Mouse (Mus musculus) intestine, embryonic 15.5 days (tissue): ENCODE measurements around the gene Nup153. TPM values are rescaled to one million over a fixed set of nuclear protein-coding genes. Genes with fewer than 3 reads are reported as not detected.

Experiments
- ATAC-seq: fragments of 200-750 bp; cut with Nextera tagmentation; 2 replicates; pipeline ENCODE4 v1.8.0; 2017; ENCODE audit warnings: moderate TSS enrichment, moderate library complexity
- H3K27ac ChIP-seq: fragments of 300-500 bp; sonication (generic); 2 replicates; pipeline ENCODE4 v1.5.1; 2015; ENCODE audit warnings: mild to moderate bottlenecking, inconsistent platforms
- H3K27me3 ChIP-seq: fragments of 300-500 bp; sonication (generic); replicated peaks from 2 replicates; pipeline ENCODE4 v1.6.1; 2015; ENCODE audit warnings: inconsistent platforms
- H3K36me3 ChIP-seq: fragments of 300-500 bp; sonication (generic); 2 replicates; pipeline ENCODE4 v1.6.1; 2015; ENCODE audit warnings: inconsistent platforms
- H3K4me1 ChIP-seq: fragments of 300-500 bp; sonication (generic); replicated peaks from 2 replicates; pipeline ENCODE4 v1.6.1; 2015; ENCODE audit warnings: inconsistent platforms
- H3K4me2 ChIP-seq: fragments of 300-500 bp; sonication (generic); replicated peaks from 2 replicates; pipeline ENCODE4 v1.6.1; 2015; ENCODE audit warnings: mild to moderate bottlenecking, inconsistent platforms
- H3K4me3 ChIP-seq: fragments of 300-500 bp; sonication (generic); replicated peaks from 2 replicates; pipeline ENCODE4 v1.5.1; 2015; ENCODE audit warnings: inconsistent platforms
- H3K9ac ChIP-seq: fragments of 300-500 bp; sonication (generic); 2 replicates; pipeline ENCODE4 v1.6.1; 2015; ENCODE audit warnings: inconsistent platforms
- H3K9me3 ChIP-seq: fragments of 300-500 bp; sonication (generic); 2 replicates; pipeline ENCODE4 v1.6.1; 2016; ENCODE audit warnings: inconsistent platforms
- WGBS: fragments of 180-500 bp; shearing (Covaris S2); methylation state at CpG from one replicate; pipeline ENCODE4 v1.1.7; 2015; 5-methylcytosine and 5-hydroxymethylcytosine counted together
- polyA plus RNA-seq: library from polyadenylated mRNA; unstranded; fragments of >200 nt; fragmentation: Nextera tagmentation; extraction: Ambion mirVana; gene quantifications from 2 replicates; pipeline ENCODE4 v1.2.1, GENCODE M21; 2015

The Nup153 gene
- polyA plus RNA-seq, 1 experiment from 2014 or later, result 21.4 TPM

GRCm38 (mm10) chr13:46654566-46654965 lies 73.2 kb downstream of the Nup153 start:
- Histone ChIP-seq H3K27ac (no peak overlapping the region), H3K4me1 (no peaks in the 10 kb centered on the region), H3K9ac (no peak overlapping the region), H3K27me3 (no peaks in the 10 kb centered on the region), H3K4me3 (no peak overlapping the region), H3K9me3 (no peaks in the 10 kb centered on the region), H3K4me2 (no peak overlapping the region), H3K36me3 (no peaks in the 10 kb centered on the region)
- 87% methylated on average over 5 of the region's 5 CpGs for WGBS
- no peak for ATAC-seq

GRCm38 (mm10) chr13:46653671-46654070 lies 74.1 kb downstream of the Nup153 start:
- no peaks in the 10 kb centered on the region for H3K9me3 ChIP-seq
- no peaks in the 10 kb centered on the region for H3K4me1 ChIP-seq
- H3K36me3 ChIP-seq, result no peaks in the 10 kb centered on the region
- no peaks in the 10 kb centered on the region for H3K27me3 ChIP-seq
- 62% methylated on average over 4 of the region's 4 CpGs for WGBS
- no peak overlapping the region for H3K9ac ChIP-seq
- H3K4me2 ChIP-seq, result no peak overlapping the region
- no peak for ATAC-seq
- H3K4me3 ChIP-seq, result no peak overlapping the region
- no peak overlapping the region for H3K27ac ChIP-seq

GRCm38 (mm10) chr13:46652671-46653070 lies 75.1 kb downstream of the Nup153 start:
- no peak overlapping the region for H3K27ac ChIP-seq
- no peaks in the 10 kb centered on the region for H3K36me3 ChIP-seq
- H3K4me1 ChIP-seq, result no peaks in the 10 kb centered on the region
- ATAC-seq, result no peak
- H3K4me2 ChIP-seq, result no peak overlapping the region
- H3K4me3 ChIP-seq, result no peak overlapping the region
- 78% methylated on average over 7 of the region's 7 CpGs for WGBS
- H3K9ac ChIP-seq, result no peak overlapping the region
- H3K9me3 ChIP-seq, result no peaks in the 10 kb centered on the region
- H3K27me3 ChIP-seq, result no peaks in the 10 kb centered on the region

GRCm38 (mm10) chr13:46651853-46652252 lies 75.9 kb downstream of the Nup153 start:
- H3K36me3 ChIP-seq, result no peaks in the 10 kb centered on the region
- no peak overlapping the region for H3K4me3 ChIP-seq
- H3K27me3 ChIP-seq, result no peaks in the 10 kb centered on the region
- ATAC-seq, result no peak
- no peak overlapping the region for H3K9ac ChIP-seq
- H3K4me1 ChIP-seq, result no peaks in the 10 kb centered on the region
- no peak overlapping the region for H3K27ac ChIP-seq
- H3K4me2 ChIP-seq, result no peak overlapping the region
- WGBS, result 81% methylated on average over 7 of the region's 7 CpGs
- H3K9me3 ChIP-seq, result no peaks in the 10 kb centered on the region

- ATAC-seq, result no peak
- Histone ChIP-seq H3K9me3 (no peaks in the 10 kb centered on the region), H3K4me3 (no peak overlapping the region), H3K9ac (no peak overlapping the region), H3K27ac (no peak overlapping the region), H3K4me1 (no peaks in the 10 kb centered on the region), H3K36me3 (no peaks in the 10 kb centered on the region), H3K27me3 (no peaks in the 10 kb centered on the region), H3K4me2 (no peak overlapping the region)
- WGBS, result 87% methylated on average over 6 of the region's 6 CpGs
Observed at GRCm38 (mm10) chr13:46645476-46645875, 82.3 kb downstream of the Nup153 start.

- WGBS, result 88% methylated on average over 6 of the region's 6 CpGs
Observed at GRCm38 (mm10) chr13:46644175-46644574, 83.6 kb downstream of the Nup153 start.

GRCm38 (mm10) chr13:46642318-46642717 lies 85.4 kb downstream of the Nup153 start:
- Histone ChIP-seq H3K27ac (no peak overlapping the region), H3K4me2 (no peak overlapping the region), H3K4me3 (no peak overlapping the region), H3K9ac (no peak overlapping the region), H3K27me3 (no peaks in the 10 kb centered on the region), H3K9me3 (no peaks in the 10 kb centered on the region), H3K4me1 (no peaks in the 10 kb centered on the region), H3K36me3 (no peaks in the 10 kb centered on the region)
- no peak for ATAC-seq
- 90% methylated on average over 4 of the region's 4 CpGs for WGBS

More at GRCm38 (mm10) chr13:46644175-46644574, 83.6 kb downstream of the Nup153 start:
- Histone ChIP-seq H3K4me1 (no peaks in the 10 kb centered on the region), H3K27ac (no peak overlapping the region), H3K36me3 (no peaks in the 10 kb centered on the region), H3K9ac (no peak overlapping the region), H3K27me3 (no peaks in the 10 kb centered on the region), H3K4me2 (no peak overlapping the region), H3K9me3 (no peaks in the 10 kb centered on the region), H3K4me3 (no peak overlapping the region)
- ATAC-seq, result no peak

GRCm38 (mm10) chr13:46640608-46641468 lies 86.9 kb downstream of the Nup153 start:
- no peaks in the 10 kb centered on the region for H3K9me3 ChIP-seq
- H3K27me3 ChIP-seq, result no peaks in the 10 kb centered on the region
- no peak overlapping the region for H3K27ac ChIP-seq
- no peak for ATAC-seq
- 85% methylated on average over 10 of the region's 10 CpGs for WGBS
- no peaks in the 10 kb centered on the region for H3K36me3 ChIP-seq
- no peak overlapping the region for H3K4me2 ChIP-seq
- no peak overlapping the region for H3K9ac ChIP-seq
- no peak overlapping the region for H3K4me3 ChIP-seq
- no peaks in the 10 kb centered on the region for H3K4me1 ChIP-seq

GRCm38 (mm10) chr13:46634133-46634488 lies 93.6 kb downstream of the Nup153 start:
- WGBS, result 58% methylated on average over 6 of the region's 6 CpGs
- Histone ChIP-seq H3K4me3 (no peak overlapping the region), H3K4me1 (no peaks in the 10 kb centered on the region), H3K27ac (no peak overlapping the region), H3K9me3 (no peaks in the 10 kb centered on the region), H3K4me2 (no peak overlapping the region), H3K27me3 (no peaks in the 10 kb centered on the region), H3K9ac (no peak overlapping the region), H3K36me3 (no peaks in the 10 kb centered on the region)
- ATAC-seq, result no peak

GRCm38 (mm10) chr13:46633320-46634132 lies 94.2 kb downstream of the Nup153 start:
- no peaks in the 10 kb centered on the region for H3K27me3 ChIP-seq
- H3K9me3 ChIP-seq, result no peaks in the 10 kb centered on the region
- WGBS, result 60% methylated on average over 18 of the region's 18 CpGs
- no peaks in the 10 kb centered on the region for H3K4me1 ChIP-seq
- no peak overlapping the region for H3K4me2 ChIP-seq
- H3K36me3 ChIP-seq, result no peaks in the 10 kb centered on the region
- H3K27ac ChIP-seq, result no peak overlapping the region
- no peak overlapping the region for H3K9ac ChIP-seq
- no peak for ATAC-seq
- no peak overlapping the region for H3K4me3 ChIP-seq

- Histone ChIP-seq H3K9me3 (no peaks in the 10 kb centered on the region), H3K4me3 (no peak overlapping the region), H3K27me3 (no peaks in the 10 kb centered on the region), H3K4me2 (no peak overlapping the region), H3K9ac (no peak overlapping the region), H3K4me1 (no peaks in the 10 kb centered on the region), H3K36me3 (no peaks in the 10 kb centered on the region), H3K27ac (no peak overlapping the region)
- no peak for ATAC-seq
- 38% methylated on average over 4 of the region's 4 CpGs for WGBS
Observed at GRCm38 (mm10) chr13:46632796-46633195, 94.9 kb downstream of the Nup153 start.
